Mouse (Mus musculus) liver, embryonic 14.5 days (tissue): ENCODE results near the gene Pcdh19.

Experiments used
- CTCF ChIP-seq: IDR thresholded peaks from 2 replicates; pipeline ENCODE4 v1.5.1; 2016; ENCODE audit warnings: antibody characterized with exemption, low read depth, control low read depth
- EP300 ChIP-seq: IDR thresholded peaks from 2 replicates; pipeline ENCODE4 v1.6.1; 2016; ENCODE audit warnings: antibody characterized with exemption, low read depth

DNA sequence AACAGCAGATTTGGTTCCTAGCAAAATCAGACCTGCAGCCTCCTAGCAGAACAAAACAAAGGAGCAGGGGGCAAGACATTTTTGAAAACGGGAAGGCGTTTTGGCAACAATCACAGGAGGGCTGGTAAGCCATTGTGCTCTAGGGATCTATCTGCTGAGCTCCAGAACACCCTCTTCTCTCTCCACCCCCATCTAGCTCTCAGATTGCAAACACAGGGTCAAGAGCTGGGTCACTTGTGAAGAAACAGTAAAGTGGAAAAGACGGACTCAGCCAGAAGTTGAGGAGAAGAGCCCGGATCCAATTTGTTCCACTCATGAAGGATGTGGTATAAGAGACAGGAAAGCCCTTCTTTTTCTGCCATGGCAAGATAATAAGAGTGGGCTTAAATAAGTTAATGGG is 7.7 kb upstream of the Pcdh19 start:
- no peak for TF ChIP-seq CTCF
- TF ChIP-seq EP300: no peak
